Mouse (Mus musculus): ENCODE data around the gene Rplp0. TPM values are rescaled to one million over a fixed set of nuclear protein-coding genes. Genes with fewer than 3 reads are reported as not detected.

Rplp0 gene
- polyA plus RNA-seq, 1 experiment from 2014 or later, result 832 TPM

GRCm38 (mm10) chr5:115525416-115525815 is 33.9 kb upstream of the Rplp0 start:
- ATAC-seq, result no peak
- Histone ChIP-seq H3K9me3 (ENCODE audit: control insufficient read depth) (no peaks in the 10 kb centered on the region), H3K27ac (ENCODE audit: low read depth, low read length) (peak overlapping the region; percentile 28; the same call in 1 of the 2 replicates), H3K4me3 (ENCODE audit: low read depth, low read length) (no peak overlapping the region), H3K27me3 (replicated peaks; ENCODE audit: control insufficient read depth, insufficient read depth, low read length) (no peaks in the 10 kb centered on the region), H3K4me2 (replicated peaks; ENCODE audit: low read depth) (no peak overlapping the region), H3K9ac (ENCODE audit: low read depth, low read length) (no peak overlapping the region), H3K36me3 (ENCODE audit: control insufficient read depth, insufficient read depth) (0 out of 2 replicates have a peak, but pooled peaks cover 4% of the 10 kb centered on the region), H3K4me1 (replicated peaks; ENCODE audit: control insufficient read depth, insufficient read depth, low read length) (peaks cover 17% of the 10 kb centered on the region)
- TF ChIP-seq CTCF (IDR thresholded peaks at IDR 0.05; ENCODE audit: low read depth), result no peak
- whole genome bisulfite sequencing, result 80% methylated on average over 4 of the region's 4 CpGs

- Histone ChIP-seq H3K4me1 (replicated peaks; ENCODE audit: control insufficient read depth, insufficient read depth, low read length) (peaks cover 19% of the 10 kb centered on the region), H3K9me3 (ENCODE audit: control insufficient read depth) (no peaks in the 10 kb centered on the region), H3K9ac (ENCODE audit: low read depth, low read length) (no peak overlapping the region), H3K4me3 (ENCODE audit: low read depth, low read length) (no peak overlapping the region), H3K27me3 (replicated peaks; ENCODE audit: control insufficient read depth, insufficient read depth, low read length) (no peaks in the 10 kb centered on the region), H3K4me2 (replicated peaks; ENCODE audit: low read depth) (no peak overlapping the region), H3K36me3 (ENCODE audit: control insufficient read depth, insufficient read depth) (0 out of 2 replicates have a peak, but pooled peaks cover 4% of the 10 kb centered on the region), H3K27ac (ENCODE audit: low read depth, low read length) (peak overlapping the region; percentile 28; the same call in 1 of the 2 replicates)
- no peak for TF ChIP-seq CTCF (IDR thresholded peaks at IDR 0.05; ENCODE audit: low read depth)
- 83% methylated on average over 9 of the region's 9 CpGs for WGBS
- ATAC-seq, result no peak
Observed at GRCm38 (mm10) chr5:115525943-115526342, 33.3 kb upstream of the Rplp0 start.

GRCm38 (mm10) chr5:115526456-115527202 is 32.6 kb upstream of the Rplp0 start:
- H3K27ac ChIP-seq (ENCODE audit: low read depth, low read length), result no peak overlapping the region

GRCm38 (mm10) chr5:115528128-115528527 is 31.1 kb upstream of the Rplp0 start:
- H3K9ac ChIP-seq (ENCODE audit: low read depth, low read length), result no peak overlapping the region
- H3K36me3 ChIP-seq (ENCODE audit: control insufficient read depth, insufficient read depth), result 0 out of 2 replicates have a peak, but pooled peaks cover 4% of the 10 kb centered on the region
- no peak for ATAC-seq
- no peak overlapping the region for H3K4me3 ChIP-seq (ENCODE audit: low read depth, low read length)
- no peak overlapping the region for H3K4me2 ChIP-seq (replicated peaks; ENCODE audit: low read depth)
- H3K9me3 ChIP-seq (ENCODE audit: control insufficient read depth), result no peaks in the 10 kb centered on the region
- WGBS, result 76% methylated on average over 5 of the region's 5 CpGs
- H3K27ac ChIP-seq (ENCODE audit: low read depth, low read length), result no peak overlapping the region
- TF ChIP-seq CTCF (IDR thresholded peaks at IDR 0.05; ENCODE audit: low read depth), result no peak
- H3K4me1 ChIP-seq (replicated peaks; ENCODE audit: control insufficient read depth, insufficient read depth, low read length), result peaks cover 35% of the 10 kb centered on the region
- H3K27me3 ChIP-seq (replicated peaks; ENCODE audit: control insufficient read depth, insufficient read depth, low read length), result no peaks in the 10 kb centered on the region

More at GRCm38 (mm10) chr5:115526456-115527202, 32.6 kb upstream of the Rplp0 start:
- no peak for ATAC-seq
- TF ChIP-seq CTCF (IDR thresholded peaks at IDR 0.05; ENCODE audit: low read depth), result no peak
- Histone ChIP-seq H3K36me3 (ENCODE audit: control insufficient read depth, insufficient read depth) (0 out of 2 replicates have a peak, but pooled peaks cover 4% of the 10 kb centered on the region), H3K27me3 (replicated peaks; ENCODE audit: control insufficient read depth, insufficient read depth, low read length) (no peaks in the 10 kb centered on the region), H3K4me1 (replicated peaks; ENCODE audit: control insufficient read depth, insufficient read depth, low read length) (peaks cover 25% of the 10 kb centered on the region), H3K9ac (ENCODE audit: low read depth, low read length) (no peak overlapping the region), H3K9me3 (ENCODE audit: control insufficient read depth) (no peaks in the 10 kb centered on the region), H3K4me3 (ENCODE audit: low read depth, low read length) (no peak overlapping the region), H3K4me2 (replicated peaks; ENCODE audit: low read depth) (no peak overlapping the region)
- 90% methylated on average over 17 of the region's 17 CpGs for WGBS

GRCm38 (mm10) chr5:115529364-115529741 is 29.9 kb upstream of the Rplp0 start:
- peak overlapping the region; percentile 31; the same call in 1 of the 2 replicates for H3K27ac ChIP-seq (ENCODE audit: low read depth, low read length)
- H3K4me3 ChIP-seq (ENCODE audit: low read depth, low read length), result no peak overlapping the region
- no peak for TF ChIP-seq CTCF (IDR thresholded peaks at IDR 0.05; ENCODE audit: low read depth)
- H3K4me1 ChIP-seq (replicated peaks; ENCODE audit: control insufficient read depth, insufficient read depth, low read length), result peaks cover 46% of the 10 kb centered on the region
- ATAC-seq, result no peak
- WGBS, result 45% methylated on average over 8 of the region's 8 CpGs
- no peak overlapping the region for H3K4me2 ChIP-seq (replicated peaks; ENCODE audit: low read depth)
- no peaks in the 10 kb centered on the region for H3K27me3 ChIP-seq (replicated peaks; ENCODE audit: control insufficient read depth, insufficient read depth, low read length)
- 0 out of 2 replicates have a peak, but pooled peaks cover 4% of the 10 kb centered on the region for H3K36me3 ChIP-seq (ENCODE audit: control insufficient read depth, insufficient read depth)
- H3K9ac ChIP-seq (ENCODE audit: low read depth, low read length), result no peak overlapping the region
- no peaks in the 10 kb centered on the region for H3K9me3 ChIP-seq (ENCODE audit: control insufficient read depth)

GRCm38 (mm10) chr5:115529742-115530446 is 29.4 kb upstream of the Rplp0 start:
- peaks cover 47% of the 10 kb centered on the region for H3K4me1 ChIP-seq (replicated peaks; ENCODE audit: control insufficient read depth, insufficient read depth, low read length)
- H3K9ac ChIP-seq (ENCODE audit: low read depth, low read length), result peak overlapping the region; percentile 31; the same call in 1 of the 2 replicates
- H3K27ac ChIP-seq (ENCODE audit: low read depth, low read length), result peak overlapping the region; percentile 63
- no peak overlapping the region for H3K4me2 ChIP-seq (replicated peaks; ENCODE audit: low read depth)
- WGBS, result 54% methylated on average over 7 of the region's 7 CpGs
- no peaks in the 10 kb centered on the region for H3K9me3 ChIP-seq (ENCODE audit: control insufficient read depth)
- no peaks in the 10 kb centered on the region for H3K27me3 ChIP-seq (replicated peaks; ENCODE audit: control insufficient read depth, insufficient read depth, low read length)
- no peak for ATAC-seq
- 0 out of 2 replicates have a peak, but pooled peaks cover 4% of the 10 kb centered on the region for H3K36me3 ChIP-seq (ENCODE audit: control insufficient read depth, insufficient read depth)
- no peak for TF ChIP-seq CTCF (IDR thresholded peaks at IDR 0.05; ENCODE audit: low read depth)
- no peak overlapping the region for H3K4me3 ChIP-seq (ENCODE audit: low read depth, low read length)

All from intestine, postnatal 0 days (tissue).